In the genomic region with DNA sequence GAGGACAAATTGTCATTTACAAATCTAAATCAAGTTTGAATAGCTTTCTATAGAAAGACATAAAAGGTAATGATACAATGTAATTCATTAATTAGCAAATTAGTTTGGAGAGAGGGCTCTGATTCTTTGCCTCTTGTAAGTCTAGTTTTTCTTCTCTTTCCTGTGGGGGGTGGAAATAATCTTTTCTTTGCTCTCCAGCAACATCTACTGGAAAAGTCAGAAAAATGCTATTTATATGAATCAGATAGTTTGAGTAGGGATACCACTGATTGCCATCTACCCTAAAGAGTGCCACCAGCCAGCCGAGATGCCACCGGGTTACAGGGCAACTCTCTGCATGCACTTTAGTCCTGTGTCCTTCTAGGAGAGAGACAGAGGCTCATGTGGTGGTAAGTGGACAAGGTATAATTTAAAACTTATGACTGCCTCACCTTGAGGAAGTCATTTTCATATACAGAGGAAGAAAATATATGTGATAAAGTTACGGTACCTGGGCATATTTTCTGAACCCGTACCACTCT, we compare ENCODE assay signal across 17 mouse cellular contexts.
DNase-seq lines count a peak whose midpoint lies in the region; ATAC-seq lines count a peak whose summit lies in the region.
"Had no signal": no experiment of that assay in that cellular context is flagged by ENCODE, and none has a peak within 500 bp of the region (broad histone marks: within the 10 kb centered on the region; RNA-seq: fewer than 3 reads in every experiment).

No protein-coding gene starts in this region.

- peak; percentile 19 for DNase-seq in cerebellum, adult 9-10 months
- no peak for DNase-seq in cerebellum, postnatal 4 days (ENCODE audit: low spot score in 2 of 2)
- DNase-seq in brain, adult 2 months (ENCODE audit: low read depth, low spot score) = peak; percentile 63
- no peak for DNase-seq in B cell, adult 2 months
- DNase-seq in right cerebral cortex, postnatal 10 days (ENCODE audit: low spot score in 2 of 2) = no peak
- DNase-seq in heart, postnatal 25 days (ENCODE audit: low spot score) = no peak
- DNase-seq: adrenal gland, postnatal 25 days; gastrocnemius, postnatal 10 days; kidney, adult 8-10 months; lung, postnatal 4 days; right cerebral cortex, postnatal 25 days; thymus, postnatal 4 days had no signal

- H3K27me3 ChIP-seq in hindbrain, embryonic 12.5 days = no peaks in the 10 kb centered on the region
- H3K27me3 ChIP-seq in midbrain, embryonic 13.5 days = no peaks in the 10 kb centered on the region
- H3K27me3 ChIP-seq: CH12.LX had no signal

- H3K4me2 ChIP-seq in hindbrain, embryonic 12.5 days (replicated peaks) = peak overlapping the region; percentile 57
- peak overlapping the region; percentile 73 for H3K4me2 ChIP-seq in midbrain, embryonic 13.5 days (replicated peaks)

- no peaks in the 10 kb centered on the region for H3K36me3 ChIP-seq in hindbrain, embryonic 12.5 days
- no peaks in the 10 kb centered on the region for H3K36me3 ChIP-seq in midbrain, embryonic 13.5 days
- H3K36me3 ChIP-seq: embryonic facial prominence, embryonic 12.5 days had no signal

- peak overlapping the region; percentile 11; the same call in 1 of the 2 replicates for H3K4me3 ChIP-seq in hindbrain, embryonic 12.5 days
- H3K4me3 ChIP-seq in midbrain, embryonic 13.5 days (replicated peaks) = peak overlapping the region; percentile 65
- H3K4me3 ChIP-seq: embryonic facial prominence, embryonic 12.5 days had no signal

- peaks cover 31% of the 10 kb centered on the region for H3K4me1 ChIP-seq in hindbrain, embryonic 12.5 days
- peaks cover 72% of the 10 kb centered on the region for H3K4me1 ChIP-seq in midbrain, embryonic 13.5 days (replicated peaks)

- no peaks in the 10 kb centered on the region for H3K9me3 ChIP-seq in hindbrain, embryonic 12.5 days (replicated peaks)
- no peaks in the 10 kb centered on the region for H3K9me3 ChIP-seq in midbrain, embryonic 13.5 days
- H3K9me3 ChIP-seq: embryonic facial prominence, embryonic 12.5 days had no signal

- H3K9ac ChIP-seq in hindbrain, embryonic 12.5 days = peak overlapping the region; percentile 62; the same call in 1 of the 2 replicates
- H3K9ac ChIP-seq in midbrain, embryonic 13.5 days (replicated peaks) = peak overlapping the region; percentile 84; the same call in 1 of the 2 replicates
- H3K9ac ChIP-seq: embryonic facial prominence, embryonic 12.5 days had no signal

- H3K27ac ChIP-seq in hindbrain, embryonic 12.5 days = no peak overlapping the region
- peak overlapping the region; percentile 97; the same call in 1 of the 2 replicates for H3K27ac ChIP-seq in midbrain, embryonic 13.5 days
- H3K27ac ChIP-seq: embryonic facial prominence, embryonic 12.5 days had no signal

- WGBS in hindbrain, embryonic 12.5 days = 75% methylated on average over 4 of the region's 4 CpGs
- WGBS in midbrain, embryonic 13.5 days = 76% methylated on average over 4 of the region's 4 CpGs

- no peak for ATAC-seq in hindbrain, embryonic 12.5 days (ENCODE audit: low FRiP score)
- no peak for ATAC-seq in midbrain, embryonic 13.5 days
- ATAC-seq: activated CD4-positive, CD25-positive, alpha-beta regulatory T cell, adult 4 months had no signal

- intact Hi-C loops in heart, postnatal 25 days (cut with DNase I) = no loop called here

Comparison
In these comparisons a context has a peak if more than half of its experiments do, and no peak if none do; other contexts are left out.
1. DNase-seq: peak in cerebellum, adult 9-10 months (single experiment) and brain, adult 2 months (single experiment); none in cerebellum, postnatal 4 days (0 of 2), B cell, adult 2 months (0 of 2), right cerebral cortex, postnatal 10 days (0 of 2) and heart, postnatal 25 days (single experiment).